Mouse (Mus musculus): ENCODE data around the gene Tomm40l. TPM values are rescaled to one million over a fixed set of nuclear protein-coding genes. Genes with fewer than 3 reads are reported as not detected.

The Tomm40l gene
- 55.0 and 55.4 TPM in 2 replicates for polyA plus RNA-seq (2015; fragmentation: Nextera tagmentation; extraction: Ambion mirVana)

DNA sequence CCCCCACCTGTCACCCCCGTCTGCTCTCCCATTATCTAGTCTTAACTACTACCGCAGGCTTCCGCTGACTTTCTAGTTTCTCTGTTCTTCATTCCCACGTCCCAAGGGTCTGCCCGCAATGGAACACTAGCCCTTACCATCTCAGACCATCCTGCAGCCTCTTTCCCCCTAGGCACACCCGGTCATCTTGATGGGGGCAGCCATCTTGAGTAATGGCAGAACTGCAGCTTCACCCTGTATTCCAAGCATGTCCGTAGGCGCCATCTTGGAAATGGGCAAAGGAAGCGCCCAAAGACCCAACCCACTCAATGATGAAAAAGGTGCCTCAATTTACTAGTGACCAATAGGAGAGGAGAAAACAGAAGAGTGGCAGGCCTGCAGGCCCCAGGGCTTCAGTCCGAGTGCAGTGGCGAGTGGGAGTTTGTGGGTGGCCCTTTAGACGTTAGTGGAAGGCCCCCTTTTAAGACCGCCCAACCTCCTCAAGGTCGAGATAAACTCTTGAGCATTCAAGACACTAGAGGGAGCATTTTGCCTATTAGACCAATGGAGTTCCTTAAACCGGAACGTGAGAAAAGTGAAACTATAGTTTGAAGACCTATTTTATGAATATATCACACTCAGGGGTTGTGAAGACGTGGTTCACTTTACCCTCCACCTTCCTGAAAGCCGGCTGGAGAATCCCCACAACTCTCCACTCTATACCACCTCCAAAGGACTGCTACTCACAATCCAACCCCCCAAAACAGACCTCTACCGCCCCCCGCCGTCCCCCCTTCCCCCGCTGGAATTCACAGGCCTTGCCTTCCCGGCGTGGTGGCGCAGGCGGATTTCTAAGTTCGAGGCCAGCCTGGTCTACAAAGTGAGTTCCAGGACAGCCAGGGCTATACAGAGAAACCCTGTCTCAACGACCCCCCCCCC, at the start of gene Tomm40l:
Gene Tomm40l (minus strand): TSS at position 277 of the 918 bp plus-strand sequence.
- Histone ChIP-seq H3K9ac (peak within 1 kb of the TSS; percentile 50), H3K4me3 (peak within 1 kb of the TSS; percentile 52), H3K36me3 (peaks cover 15% of the 10 kb centered on the region), H3K4me2 (peak within 1 kb of the TSS; percentile 78), H3K27ac (replicated peaks) (peak within 1 kb of the TSS; percentile 82), H3K27me3 (no peaks in the 10 kb centered on the region), H3K9me3 (no peaks in the 10 kb centered on the region), H3K4me1 (replicated peaks) (peaks cover 20% of the 10 kb centered on the region)
- 3% methylated on average over 28 of the region's 28 CpGs for WGBS
- peak; percentile 98 for ATAC-seq (ENCODE audit: low FRiP score, low read depth)

DNA sequence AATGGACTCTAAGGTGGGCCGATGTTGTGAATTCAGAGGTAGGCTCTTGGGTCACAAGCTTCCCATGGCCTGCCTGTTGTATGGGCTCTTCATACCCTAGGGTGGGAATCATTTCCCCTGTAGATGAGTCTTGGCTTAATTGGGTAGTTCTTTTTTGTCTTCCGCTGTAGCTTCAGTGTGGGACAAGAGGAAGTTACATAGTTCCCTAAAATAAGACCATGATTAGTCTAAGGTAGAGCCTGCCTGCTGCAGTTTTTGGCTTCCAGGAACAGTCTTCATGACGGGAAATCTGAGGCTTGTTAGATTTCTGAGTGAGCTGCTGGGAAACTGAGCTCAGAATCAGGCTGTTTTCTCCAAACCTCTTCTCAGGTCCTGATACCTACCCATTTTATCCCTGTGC, 49.8 kb upstream of the Tomm40l start:
- Histone ChIP-seq H3K4me3 (no peak overlapping the region), H3K9me3 (no peaks in the 10 kb centered on the region), H3K27me3 (no peaks in the 10 kb centered on the region), H3K27ac (replicated peaks) (no peak overlapping the region), H3K36me3 (peaks cover 37% of the 10 kb centered on the region), H3K4me2 (no peak overlapping the region; the same call in 1 of the 2 replicates), H3K9ac (no peak overlapping the region), H3K4me1 (replicated peaks) (peaks cover 28% of the 10 kb centered on the region)
- ATAC-seq (ENCODE audit: low FRiP score, low read depth) = no peak
- 92% methylated on average over 3 of the region's 3 CpGs for WGBS

DNA sequence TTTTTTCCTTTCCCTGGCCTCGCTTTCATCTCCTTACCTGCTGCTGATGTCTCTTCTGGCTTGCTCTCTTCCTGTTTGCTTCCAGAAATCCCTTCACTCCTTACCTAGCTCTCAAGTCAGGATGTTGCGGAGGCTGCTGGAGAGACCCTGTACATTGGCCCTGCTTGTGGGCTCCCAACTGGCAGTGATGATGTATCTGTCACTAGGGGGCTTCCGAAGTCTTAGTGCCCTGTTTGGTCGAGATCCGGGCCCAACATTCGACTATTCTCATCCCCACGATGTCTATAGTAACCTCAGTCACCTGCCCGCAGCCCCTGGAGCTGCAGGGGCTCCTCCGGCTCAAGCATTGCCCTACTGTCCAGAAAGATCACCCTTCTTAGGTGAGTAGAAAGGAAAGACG, 49.3 kb upstream of the Tomm40l start:
- Histone ChIP-seq H3K9ac (peak overlapping the region; percentile 91; the same call in 1 of the 2 replicates), H3K27ac (replicated peaks) (no peak overlapping the region), H3K36me3 (peaks cover 32% of the 10 kb centered on the region), H3K4me1 (replicated peaks) (peaks cover 28% of the 10 kb centered on the region), H3K27me3 (no peaks in the 10 kb centered on the region), H3K4me2 (peak overlapping the region; percentile 89), H3K9me3 (no peaks in the 10 kb centered on the region), H3K4me3 (no peak overlapping the region)
- WGBS = 78% methylated on average over 10 of the region's 10 CpGs
- no peak for ATAC-seq (ENCODE audit: low FRiP score, low read depth)

DNA sequence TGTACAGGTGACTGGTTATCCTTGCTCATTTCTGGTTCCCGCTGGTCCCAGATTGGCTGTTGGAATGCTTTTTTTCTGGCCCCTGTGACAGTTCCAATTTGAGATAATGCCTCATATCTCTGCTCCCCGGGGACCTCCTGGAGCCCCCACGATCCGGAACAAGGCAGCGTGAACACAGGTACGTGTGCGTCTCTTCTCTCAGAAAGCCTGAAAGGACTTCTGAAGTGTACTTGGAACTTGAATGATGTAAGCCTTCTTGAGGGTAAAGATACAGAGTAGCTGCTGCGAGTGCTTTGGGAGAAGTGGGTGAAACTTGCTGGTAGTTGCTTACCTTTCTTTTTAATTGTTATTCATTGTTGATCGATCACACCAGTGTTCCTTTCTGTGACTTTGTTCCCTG, 48.9 kb upstream of the Tomm40l start:
- Histone ChIP-seq H3K27me3 (no peaks in the 10 kb centered on the region), H3K27ac (replicated peaks) (peak overlapping the region; percentile 77; the same call in 1 of the 2 replicates), H3K4me2 (peak overlapping the region; percentile 89), H3K9ac (peak overlapping the region; percentile 91), H3K4me1 (replicated peaks) (peaks cover 28% of the 10 kb centered on the region), H3K4me3 (peak overlapping the region; percentile 94), H3K36me3 (peaks cover 28% of the 10 kb centered on the region), H3K9me3 (no peaks in the 10 kb centered on the region)
- WGBS = 52% methylated on average over 9 of the region's 9 CpGs
- no peak for ATAC-seq (ENCODE audit: low FRiP score, low read depth)

DNA sequence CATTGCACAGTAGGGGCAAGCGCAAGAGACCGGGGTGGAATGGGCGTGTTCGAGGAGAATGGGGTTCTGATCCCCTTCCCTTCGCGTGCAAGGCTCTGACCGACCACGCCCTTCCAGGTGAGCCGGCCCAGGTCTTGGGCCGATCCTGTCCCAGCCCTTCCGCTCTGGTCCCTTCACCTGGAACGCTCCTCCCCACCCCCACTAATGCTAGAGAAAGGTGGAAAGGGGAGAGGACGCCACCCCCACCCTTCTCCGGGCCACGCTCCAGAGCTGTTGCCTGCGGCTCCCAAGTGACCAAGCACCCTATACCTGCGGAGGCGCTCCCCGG, 48.2 kb upstream of the Tomm40l start:
- ATAC-seq (ENCODE audit: low FRiP score, low read depth) = peak; percentile 84
- Histone ChIP-seq H3K4me1 (replicated peaks) (peaks cover 28% of the 10 kb centered on the region), H3K4me3 (peak overlapping the region; percentile 94), H3K9ac (peak overlapping the region; percentile 91), H3K27me3 (no peaks in the 10 kb centered on the region), H3K9me3 (no peaks in the 10 kb centered on the region), H3K27ac (replicated peaks) (peak overlapping the region; percentile 77), H3K4me2 (peak overlapping the region; percentile 89), H3K36me3 (peaks cover 21% of the 10 kb centered on the region)
- under 1% methylated on average over 19 of the region's 19 CpGs for WGBS

DNA sequence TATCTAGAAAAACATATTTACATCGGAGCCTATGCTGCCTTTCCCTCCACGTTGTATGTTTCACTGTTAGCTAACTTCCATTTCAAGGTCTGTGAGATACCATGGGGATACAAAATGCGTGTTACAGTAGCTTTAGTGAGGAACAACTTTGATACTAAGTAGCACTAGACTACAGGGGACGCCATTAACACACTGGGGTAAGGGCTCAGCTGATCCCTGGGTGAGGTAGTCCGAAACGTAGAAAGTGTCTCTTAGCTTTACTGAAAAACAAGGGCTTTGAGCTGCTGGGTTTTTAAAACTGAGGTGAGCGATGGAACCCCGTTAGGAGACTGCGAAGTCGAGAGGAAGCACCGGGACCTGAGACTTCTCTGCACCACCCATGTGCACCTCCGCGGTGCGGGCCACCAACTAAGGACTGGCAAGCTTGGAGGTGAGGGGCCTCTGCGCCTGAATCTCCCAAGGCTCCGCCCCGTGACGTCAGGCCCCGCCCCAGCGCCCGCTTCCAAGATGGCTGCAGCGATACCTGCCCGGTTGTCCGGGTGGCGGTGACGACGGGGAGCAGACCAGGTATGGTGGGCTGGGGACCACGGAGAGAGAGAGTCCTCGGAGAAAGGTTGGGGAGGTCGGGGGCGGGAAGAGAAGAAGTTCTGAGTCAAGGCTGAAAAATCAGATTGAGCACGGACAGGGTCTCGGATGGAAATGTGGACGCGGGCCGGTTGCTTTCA, 47.7 kb upstream of the Tomm40l start, which contains the start of gene B4galt3:
Gene B4galt3 (plus strand): TSS at position 481 of the 725 bp plus-strand sequence.
- Histone ChIP-seq H3K9ac (peak within 1 kb of the TSS; percentile 91), H3K9me3 (no peaks in the 10 kb centered on the region), H3K27ac (replicated peaks) (peak within 1 kb of the TSS; percentile 77), H3K36me3 (peaks cover 19% of the 10 kb centered on the region), H3K4me2 (peak within 1 kb of the TSS; percentile 89), H3K4me3 (peak within 1 kb of the TSS; percentile 94), H3K27me3 (no peaks in the 10 kb centered on the region), H3K4me1 (replicated peaks) (peaks cover 28% of the 10 kb centered on the region)
- peak; percentile 94 for ATAC-seq (ENCODE audit: low FRiP score, low read depth)
- 4% methylated on average over 36 of the region's 36 CpGs for WGBS

DNA sequence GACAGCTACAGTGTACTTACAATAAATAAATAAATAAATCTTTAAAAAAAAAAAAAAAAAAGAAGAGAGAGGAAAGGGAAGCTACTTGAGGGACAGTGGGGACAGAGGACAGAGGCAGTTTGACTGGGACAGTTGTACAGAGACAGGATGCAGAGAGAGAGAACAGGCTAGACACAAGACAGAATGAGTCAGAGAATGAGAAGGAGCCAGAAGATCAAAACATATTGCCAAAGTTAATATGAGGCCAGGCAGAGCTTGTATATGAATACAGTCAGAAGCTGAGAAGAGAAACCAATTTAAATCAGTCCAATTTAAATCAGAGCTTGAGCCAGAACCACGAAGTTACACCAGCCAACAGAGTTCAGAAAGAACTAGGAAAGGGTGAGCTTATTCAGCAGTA, 46.0 kb upstream of the Tomm40l start:
- no peak overlapping the region for H3K4me3 ChIP-seq
- ATAC-seq (ENCODE audit: low FRiP score, low read depth) = no peak
- 68% methylated on average over 1 of the region's 1 CpGs for WGBS
- H3K27me3 ChIP-seq = no peaks in the 10 kb centered on the region
- H3K9ac ChIP-seq = no peak overlapping the region
- H3K4me2 ChIP-seq = no peak overlapping the region
- H3K36me3 ChIP-seq = peaks cover 9% of the 10 kb centered on the region; the same call in 1 of the 2 replicates
- no peaks in the 10 kb centered on the region for H3K9me3 ChIP-seq
- peaks cover 33% of the 10 kb centered on the region for H3K4me1 ChIP-seq (replicated peaks)
- no peak overlapping the region for H3K27ac ChIP-seq (replicated peaks)

DNA sequence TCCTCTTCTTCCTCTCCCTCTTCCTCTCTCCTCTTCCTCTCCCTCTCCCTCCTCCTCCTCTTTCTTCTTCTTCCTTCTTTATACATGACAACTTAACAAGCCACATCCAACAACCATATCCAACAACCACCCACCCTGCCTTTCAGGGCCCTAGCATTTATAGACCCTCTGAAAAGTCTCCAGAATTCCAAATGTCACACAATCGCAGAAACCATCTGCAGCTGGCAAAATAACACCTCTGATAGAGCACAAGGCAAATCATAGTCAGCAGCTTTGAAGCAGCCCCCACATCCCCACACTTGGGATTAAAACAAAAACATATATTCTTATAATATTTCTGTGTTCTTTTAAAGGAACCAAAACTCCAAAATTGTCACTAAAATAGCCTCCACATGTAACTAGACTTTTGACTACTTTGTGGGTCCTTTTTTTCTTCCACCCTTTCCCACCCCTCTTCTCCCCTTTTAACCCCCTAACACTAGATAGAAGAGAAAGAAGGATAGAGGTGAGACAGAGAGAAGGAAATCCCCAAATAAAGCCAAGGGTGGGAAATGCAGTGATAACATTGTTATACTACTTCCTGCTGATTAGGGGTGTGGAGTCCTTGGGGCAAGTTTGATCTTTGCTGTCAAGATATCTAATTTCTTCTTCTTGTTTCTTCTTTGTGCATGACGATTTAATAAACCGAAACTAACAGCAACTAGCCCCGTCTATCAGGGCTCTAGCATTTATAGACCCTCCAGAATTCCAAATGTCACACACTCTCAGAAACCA, 43.8 kb upstream of the Tomm40l start:
- Histone ChIP-seq H3K4me1 (replicated peaks) (peaks cover 29% of the 10 kb centered on the region), H3K9me3 (no peaks in the 10 kb centered on the region), H3K27ac (replicated peaks) (no peak overlapping the region), H3K9ac (no peak overlapping the region), H3K4me3 (no peak overlapping the region), H3K4me2 (no peak overlapping the region), H3K27me3 (no peaks in the 10 kb centered on the region), H3K36me3 (no peaks in the 10 kb centered on the region)
- 83% methylated on average over 4 of the region's 4 CpGs for WGBS
- no peak for ATAC-seq (ENCODE audit: low FRiP score, low read depth)

DNA sequence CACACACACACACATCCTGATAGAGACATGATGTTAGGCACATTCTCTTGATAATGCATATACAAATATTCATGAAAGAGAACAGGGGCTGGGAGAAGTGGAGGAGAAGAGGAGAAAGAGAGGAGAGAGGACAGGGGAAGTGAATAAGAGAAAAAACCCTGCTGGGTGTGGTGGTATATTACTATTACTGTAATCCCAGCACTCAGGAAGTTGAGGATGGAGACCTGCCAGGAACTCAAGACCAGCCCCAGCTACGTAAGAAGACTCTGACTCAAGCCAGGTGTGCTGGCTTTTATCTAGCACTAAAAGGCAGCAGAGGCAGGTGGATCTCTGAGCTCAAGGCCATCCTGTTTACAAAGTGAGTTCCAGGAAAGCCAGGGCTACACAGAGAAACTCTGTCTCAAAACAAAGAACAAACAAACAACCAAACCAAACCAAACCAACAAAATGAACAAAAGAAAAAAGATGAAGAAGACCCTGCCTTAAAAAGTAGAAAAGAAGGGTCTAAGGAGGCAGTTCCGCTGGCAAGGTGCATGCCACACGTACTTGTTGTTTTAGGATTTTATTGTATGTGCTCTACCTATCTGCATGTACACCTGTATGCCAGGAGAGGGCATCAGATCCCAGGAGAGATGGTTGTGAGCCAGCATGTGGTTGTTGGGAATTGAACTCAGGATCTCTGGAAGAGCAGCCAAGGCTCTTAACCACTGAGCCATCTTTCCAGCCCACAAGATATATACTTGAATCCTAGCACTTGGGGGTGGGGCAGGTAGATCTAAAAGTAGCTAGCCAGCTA, 41.5 kb upstream of the Tomm40l start:
- no peak overlapping the region for H3K9ac ChIP-seq
- 79% methylated on average over 3 of the region's 3 CpGs for WGBS
- no peaks in the 10 kb centered on the region for H3K9me3 ChIP-seq
- no peaks in the 10 kb centered on the region for H3K36me3 ChIP-seq
- no peak overlapping the region for H3K4me3 ChIP-seq
- no peaks in the 10 kb centered on the region for H3K27me3 ChIP-seq
- H3K4me1 ChIP-seq (replicated peaks) = peaks cover 16% of the 10 kb centered on the region
- no peak for ATAC-seq (ENCODE audit: low FRiP score, low read depth)
- H3K4me2 ChIP-seq = peak overlapping the region; percentile 63
- H3K27ac ChIP-seq (replicated peaks) = peak overlapping the region; percentile 79

DNA sequence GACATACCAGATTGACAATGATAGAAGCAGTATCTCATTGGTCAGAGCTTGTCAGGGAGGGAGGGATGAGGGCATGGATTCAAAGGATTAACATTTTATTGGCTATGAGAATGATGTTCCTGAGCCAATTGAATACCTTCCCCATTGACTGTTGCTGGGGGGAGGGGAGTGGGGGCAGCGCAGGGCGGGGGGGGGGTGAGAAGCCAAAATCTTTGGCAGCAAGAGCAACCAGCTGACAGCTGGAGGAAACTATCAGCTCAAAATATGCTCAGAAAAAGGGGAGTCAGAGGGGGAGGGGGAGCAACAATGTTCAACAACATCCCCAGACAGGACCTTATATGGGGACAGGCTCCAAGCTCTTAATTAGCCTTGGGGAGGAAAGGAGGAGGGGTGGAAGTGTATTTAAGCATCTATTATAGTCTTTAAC, 40.9 kb upstream of the Tomm40l start:
- peak overlapping the region; percentile 63 for H3K4me2 ChIP-seq
- H3K36me3 ChIP-seq = no peaks in the 10 kb centered on the region
- peaks cover 16% of the 10 kb centered on the region for H3K4me1 ChIP-seq (replicated peaks)
- H3K9me3 ChIP-seq = no peaks in the 10 kb centered on the region
- peak overlapping the region; percentile 87 for H3K27ac ChIP-seq (replicated peaks)
- ATAC-seq (ENCODE audit: low FRiP score, low read depth) = peak; percentile 94
- no peak overlapping the region for H3K9ac ChIP-seq
- no peaks in the 10 kb centered on the region for H3K27me3 ChIP-seq
- peak overlapping the region; percentile 34; the same call in 1 of the 2 replicates for H3K4me3 ChIP-seq
- 5% methylated on average over 2 of the region's 2 CpGs for WGBS
